Mouse (Mus musculus) stomach, postnatal 0 days (tissue): Measurements from ENCODE around the gene Stk33.

ENCODE experiments used
- CTCF ChIP-seq: IDR thresholded peaks from 2 replicates; pipeline ENCODE4 v1.5.1; 2016; ENCODE audit warnings: antibody characterized with exemption, low read depth, mild to moderate bottlenecking, moderate library complexity
- EP300 ChIP-seq: optimal IDR thresholded peaks from 2 replicates; pipeline ENCODE3; 2016; ENCODE audit warnings: antibody characterized with exemption

- TF ChIP-seq CTCF, result no peak
- no peak for TF ChIP-seq EP300
Observed at GRCm38 (mm10) chr7:109455748-109456147, 16.9 kb upstream of the Stk33 start.
